Mouse (Mus musculus) forebrain, embryonic 15.5 days (tissue): ENCODE data around the gene Ccdc30. TPM values are rescaled to one million over a fixed set of nuclear protein-coding genes. Genes with fewer than 3 reads are reported as not detected.

Source experiments
- ATAC-seq: fragments of 200-750 bp; cut with Nextera tagmentation; replicated peaks from 2 replicates; pipeline ENCODE4 v1.8.0; 2017; ENCODE audit warnings: mild to moderate bottlenecking, moderate TSS enrichment, moderate library complexity
- H3K27ac ChIP-seq: fragments of 300-500 bp; sonication (generic); replicated peaks from 2 replicates; pipeline ENCODE4 v1.5.1; 2015; ENCODE audit warnings: mild to moderate bottlenecking, inconsistent platforms
- H3K27me3 ChIP-seq: fragments of 300-500 bp; sonication (generic); 2 replicates; pipeline ENCODE4 v1.6.1; 2015; ENCODE audit warnings: inconsistent platforms
- H3K36me3 ChIP-seq: fragments of 300-500 bp; sonication (generic); 2 replicates; pipeline ENCODE4 v1.6.1; 2015; ENCODE audit warnings: mild to moderate bottlenecking, inconsistent platforms
- H3K4me1 ChIP-seq: fragments of 300-500 bp; sonication (generic); 2 replicates; pipeline ENCODE4 v1.6.1; 2015; ENCODE audit warnings: inconsistent platforms
- H3K4me2 ChIP-seq: fragments of 300-500 bp; sonication (generic); replicated peaks from 2 replicates; pipeline ENCODE4 v1.6.1; 2015; ENCODE audit warnings: mild to moderate bottlenecking, inconsistent platforms
- H3K4me3 ChIP-seq: fragments of 300-500 bp; sonication (generic); 2 replicates; pipeline ENCODE4 v1.5.1; 2015; ENCODE audit warnings: mild to moderate bottlenecking, inconsistent platforms
- H3K9ac ChIP-seq: fragments of 300-500 bp; sonication (generic); replicated peaks from 2 replicates; pipeline ENCODE4 v1.6.1; 2015; ENCODE audit warnings: mild to moderate bottlenecking, inconsistent platforms
- H3K9me3 ChIP-seq: fragments of 300-500 bp; sonication (generic); 2 replicates; pipeline ENCODE4 v1.6.1; 2016; ENCODE audit warnings: inconsistent platforms
- WGBS: fragments of 180-500 bp; shearing (Covaris S2); methylation state at CpG from one replicate; pipeline ENCODE4 v1.1.7; 2015; ENCODE audit warnings: mixed read lengths; 5-methylcytosine and 5-hydroxymethylcytosine counted together
- polyA plus RNA-seq: library from polyadenylated mRNA; unstranded; fragments of >200 nt; fragmentation: Nextera tagmentation; extraction: Ambion mirVana; gene quantifications from 2 replicates; pipeline ENCODE4 v1.2.1, GENCODE M21; 2015

Gene Ccdc30
- polyA plus RNA-seq, 1 experiment from 2014 or later: 13.0 TPM

- H3K27ac ChIP-seq: no peak overlapping the region
- no peaks in the 10 kb centered on the region for H3K4me1 ChIP-seq
- no peak overlapping the region for H3K4me3 ChIP-seq
- no peaks in the 10 kb centered on the region for H3K9me3 ChIP-seq
- WGBS: 91% methylated on average over 4 of the region's 4 CpGs
- no peaks in the 10 kb centered on the region for H3K36me3 ChIP-seq
- no peak overlapping the region for H3K4me2 ChIP-seq
- no peak overlapping the region for H3K9ac ChIP-seq
- no peaks in the 10 kb centered on the region for H3K27me3 ChIP-seq
- no peak for ATAC-seq
Measured at GRCm38 (mm10) chr4:119441836-119442235, 26.5 kb upstream of the Ccdc30 start.

GRCm38 (mm10) chr4:119437936-119438335 lies 22.6 kb upstream of the Ccdc30 start:
- H3K9me3 ChIP-seq: no peaks in the 10 kb centered on the region
- no peak overlapping the region for H3K9ac ChIP-seq
- no peak for ATAC-seq
- H3K27me3 ChIP-seq: no peaks in the 10 kb centered on the region
- H3K4me1 ChIP-seq: no peaks in the 10 kb centered on the region
- no peak overlapping the region for H3K4me2 ChIP-seq
- 95% methylated on average over 2 of the region's 2 CpGs for WGBS
- H3K27ac ChIP-seq: no peak overlapping the region
- H3K36me3 ChIP-seq: no peaks in the 10 kb centered on the region
- no peak overlapping the region for H3K4me3 ChIP-seq

- Histone ChIP-seq H3K9me3 (no peaks in the 10 kb centered on the region), H3K9ac (no peak overlapping the region), H3K27me3 (no peaks in the 10 kb centered on the region), H3K4me1 (no peaks in the 10 kb centered on the region), H3K4me2 (no peak overlapping the region), H3K36me3 (no peaks in the 10 kb centered on the region), H3K27ac (no peak overlapping the region), H3K4me3 (no peak overlapping the region)
- 26% methylated on average over 5 of the region's 5 CpGs for WGBS
- no peak for ATAC-seq
Measured at GRCm38 (mm10) chr4:119430678-119431077, 15.4 kb upstream of the Ccdc30 start.

GRCm38 (mm10) chr4:119427680-119428079 lies 12.4 kb upstream of the Ccdc30 start:
- no peaks in the 10 kb centered on the region for H3K9me3 ChIP-seq
- H3K4me1 ChIP-seq: peaks cover 9% of the 10 kb centered on the region; the same call in 1 of the 2 replicates
- H3K4me2 ChIP-seq: no peak overlapping the region
- ATAC-seq: no peak
- 53% methylated on average over 2 of the region's 2 CpGs for WGBS
- H3K4me3 ChIP-seq: no peak overlapping the region
- no peaks in the 10 kb centered on the region for H3K27me3 ChIP-seq
- H3K36me3 ChIP-seq: no peaks in the 10 kb centered on the region
- no peak overlapping the region for H3K9ac ChIP-seq
- no peak overlapping the region for H3K27ac ChIP-seq

GRCm38 (mm10) chr4:119425601-119426000 lies 10.3 kb upstream of the Ccdc30 start:
- Histone ChIP-seq H3K4me2 (no peak overlapping the region), H3K27ac (no peak overlapping the region), H3K4me3 (no peak overlapping the region), H3K9ac (no peak overlapping the region), H3K36me3 (no peaks in the 10 kb centered on the region), H3K4me1 (peaks cover 20% of the 10 kb centered on the region), H3K9me3 (no peaks in the 10 kb centered on the region), H3K27me3 (no peaks in the 10 kb centered on the region)
- no peak for ATAC-seq
- WGBS: 77% methylated on average over 2 of the region's 2 CpGs

- H3K9me3 ChIP-seq: no peaks in the 10 kb centered on the region
- 85% methylated on average over 2 of the region's 2 CpGs for WGBS
- H3K36me3 ChIP-seq: no peaks in the 10 kb centered on the region
- no peaks in the 10 kb centered on the region for H3K27me3 ChIP-seq
- H3K4me3 ChIP-seq: no peak overlapping the region
- H3K9ac ChIP-seq: no peak overlapping the region
- no peak overlapping the region for H3K4me2 ChIP-seq
- H3K27ac ChIP-seq: no peak overlapping the region
- ATAC-seq: no peak
- H3K4me1 ChIP-seq: peaks cover 20% of the 10 kb centered on the region
Measured at GRCm38 (mm10) chr4:119425077-119425476, 9.8 kb upstream of the Ccdc30 start.

GRCm38 (mm10) chr4:119422294-119422964 lies 7.1 kb upstream of the Ccdc30 start, which contains the start of the genes Ppcs and Zmynd12:
TSS of gene Ppcs (minus strand) at chr4:119422420.
TSS of gene Zmynd12 (plus strand) at chr4:119422814.
- Histone ChIP-seq H3K4me2 (peak within 1 kb of the TSS; percentile 97), H3K27me3 (no peaks in the 10 kb centered on the region), H3K9me3 (no peaks in the 10 kb centered on the region), H3K4me3 (peak within 1 kb of the TSS; percentile 77), H3K4me1 (peaks cover 20% of the 10 kb centered on the region), H3K36me3 (no peaks in the 10 kb centered on the region), H3K27ac (peak within 1 kb of the TSS; percentile 86), H3K9ac (peak within 1 kb of the TSS; percentile 78)
- under 1% methylated on average over 52 of the region's 52 CpGs for WGBS
- ATAC-seq: peak; percentile 94

GRCm38 (mm10) chr4:119421921-119422293 lies 6.6 kb upstream of the Ccdc30 start:
- H3K4me3 ChIP-seq: peak overlapping the region; percentile 77
- H3K36me3 ChIP-seq: no peaks in the 10 kb centered on the region
- no peaks in the 10 kb centered on the region for H3K27me3 ChIP-seq
- H3K4me2 ChIP-seq: peak overlapping the region; percentile 97
- peak overlapping the region; percentile 86 for H3K27ac ChIP-seq
- H3K9me3 ChIP-seq: no peaks in the 10 kb centered on the region
- ATAC-seq: peak; percentile 67
- H3K4me1 ChIP-seq: peaks cover 20% of the 10 kb centered on the region
- peak overlapping the region; percentile 78 for H3K9ac ChIP-seq
- WGBS: under 1% methylated on average over 31 of the region's 31 CpGs

- H3K4me2 ChIP-seq: peak overlapping the region; percentile 97
- ATAC-seq: no peak
- H3K9ac ChIP-seq: peak overlapping the region; percentile 78; the same call in 1 of the 2 replicates
- no peaks in the 10 kb centered on the region for H3K36me3 ChIP-seq
- H3K27ac ChIP-seq: no peak overlapping the region
- no peaks in the 10 kb centered on the region for H3K27me3 ChIP-seq
- peak overlapping the region; percentile 77 for H3K4me3 ChIP-seq
- no peaks in the 10 kb centered on the region for H3K9me3 ChIP-seq
- H3K4me1 ChIP-seq: peaks cover 20% of the 10 kb centered on the region
- 81% methylated on average over 3 of the region's 3 CpGs for WGBS
Measured at GRCm38 (mm10) chr4:119421191-119421590, 5.9 kb upstream of the Ccdc30 start.

GRCm38 (mm10) chr4:119417894-119418293 lies 2.6 kb upstream of the Ccdc30 start:
- Histone ChIP-seq H3K27me3 (no peaks in the 10 kb centered on the region), H3K4me2 (no peak overlapping the region), H3K4me3 (no peak overlapping the region), H3K36me3 (no peaks in the 10 kb centered on the region), H3K4me1 (peaks cover 28% of the 10 kb centered on the region), H3K9ac (no peak overlapping the region), H3K27ac (no peak overlapping the region), H3K9me3 (no peaks in the 10 kb centered on the region)
- no peak for ATAC-seq
- WGBS: 97% methylated on average over 3 of the region's 3 CpGs

- no peak overlapping the region for H3K27ac ChIP-seq
- H3K4me3 ChIP-seq: no peak overlapping the region
- no peaks in the 10 kb centered on the region for H3K36me3 ChIP-seq
- H3K9ac ChIP-seq: no peak overlapping the region
- no peaks in the 10 kb centered on the region for H3K27me3 ChIP-seq
- H3K4me1 ChIP-seq: peaks cover 29% of the 10 kb centered on the region
- ATAC-seq: no peak
- H3K4me2 ChIP-seq: no peak overlapping the region
- no peaks in the 10 kb centered on the region for H3K9me3 ChIP-seq
- WGBS: 90% methylated on average over 3 of the region's 3 CpGs
Measured at GRCm38 (mm10) chr4:119417270-119417669, 1.9 kb upstream of the Ccdc30 start.

GRCm38 (mm10) chr4:119412791-119413190 lies 2.5 kb downstream of the Ccdc30 start:
- H3K9ac ChIP-seq: no peak overlapping the region
- peak overlapping the region; percentile 43; the same call in 1 of the 2 replicates for H3K27ac ChIP-seq
- H3K4me1 ChIP-seq: peaks cover 19% of the 10 kb centered on the region
- no peaks in the 10 kb centered on the region for H3K9me3 ChIP-seq
- peak overlapping the region; percentile 5; the same call in 1 of the 2 replicates for H3K4me2 ChIP-seq
- 0 out of 2 replicates have a peak, but pooled peaks have one; percentile 23 for ATAC-seq
- no peaks in the 10 kb centered on the region for H3K27me3 ChIP-seq
- H3K4me3 ChIP-seq: no peak overlapping the region
- H3K36me3 ChIP-seq: no peaks in the 10 kb centered on the region
- WGBS: 42% methylated on average over 6 of the region's 6 CpGs
